Mouse (Mus musculus): Measurements from ENCODE around the gene Heatr9. TPM values are rescaled to one million over a fixed set of nuclear protein-coding genes. Genes with fewer than 3 reads are reported as not detected.
A peak's percentile ranks its signal among the peaks of the same experiment; 100 is the strongest.

Heatr9 gene
- polyA plus RNA-seq, 1 experiment from 2014 or later: not detected

- peaks cover 58% of the 10 kb centered on the region for H3K27me3 ChIP-seq
- H3K4me2 ChIP-seq (replicated peaks): peak within 1 kb of the TSS; percentile 87
- WGBS: under 1% methylated on average over 42 of the region's 42 CpGs
- H3K27ac ChIP-seq: no peak within 1 kb of the TSS
- H3K36me3 ChIP-seq: no peaks in the 10 kb centered on the region
- ATAC-seq (ENCODE audit: low FRiP score): no peak
- H3K4me3 ChIP-seq: peak within 1 kb of the TSS; percentile 55
- H3K4me1 ChIP-seq: peaks cover 20% of the 10 kb centered on the region
- no peaks in the 10 kb centered on the region for H3K9me3 ChIP-seq (replicated peaks)
- peak within 1 kb of the TSS; percentile 74 for H3K9ac ChIP-seq
These were observed 59.2 kb downstream of the Heatr9 start, which contains the start of gene Mmp28 for GRCm38 (mm10) chr11:83462711-83463244. Mmp28 (minus strand) TSS chr11:83463071.

Other genes starting within 250 kb of the Heatr9 start
- 0.87 and 1.1 TPM in 2 replicates for gene Slfn14, start 235.4 kb downstream of the Heatr9 start, polyA plus RNA-seq (2016; fragmentation: Nextera tagmentation; extraction: Ambion mirVana)
- gene Ap2b1, start 223.2 kb downstream of the Heatr9 start, polyA plus RNA-seq (2016; fragmentation: Nextera tagmentation; extraction: Ambion mirVana): 113 and 128 TPM in 2 replicates
- 16.4 and 19.8 TPM in 2 replicates for gene Pex12, start 219.6 kb downstream of the Heatr9 start, polyA plus RNA-seq (2016; fragmentation: Nextera tagmentation; extraction: Ambion mirVana)
- gene Rasl10b, start 113.0 kb downstream of the Heatr9 start, polyA plus RNA-seq (2016; fragmentation: Nextera tagmentation; extraction: Ambion mirVana): 16.8 and 17.7 TPM in 2 replicates
- 0.59 and 0.76 TPM in 2 replicates for gene Gas2l2, start 92.7 kb downstream of the Heatr9 start, polyA plus RNA-seq (2016; fragmentation: Nextera tagmentation; extraction: Ambion mirVana)
- 0.30 and 0.45 TPM in 2 replicates for gene 1700020L24Rik, start 84.5 kb downstream of the Heatr9 start, polyA plus RNA-seq (2016; fragmentation: Nextera tagmentation; extraction: Ambion mirVana)
- gene Mmp28, start 59.1 kb downstream of the Heatr9 start, polyA plus RNA-seq (2016; fragmentation: Nextera tagmentation; extraction: Ambion mirVana): 3.2 and 3.5 TPM in 2 replicates
- 13.9 and 14.9 TPM in 2 replicates for gene Taf15, start 49.1 kb downstream of the Heatr9 start, polyA plus RNA-seq (2016; fragmentation: Nextera tagmentation; extraction: Ambion mirVana)
- gene Ccl5, start 8.3 kb upstream of the Heatr9 start, polyA plus RNA-seq (2016; fragmentation: Nextera tagmentation; extraction: Ambion mirVana): not detected in 2 replicates
- 1.3 and 1.7 TPM in 2 replicates for gene Ccl9, start 56.5 kb upstream of the Heatr9 start, polyA plus RNA-seq (2016; fragmentation: Nextera tagmentation; extraction: Ambion mirVana)
- 0.81 and 1.8 TPM in 2 replicates for gene Ccl6, start 70.9 kb upstream of the Heatr9 start, polyA plus RNA-seq (2016; fragmentation: Nextera tagmentation; extraction: Ambion mirVana)
- not detected in 2 replicates for gene Rpl9-ps1, start 123.4 kb upstream of the Heatr9 start, polyA plus RNA-seq (2016; fragmentation: Nextera tagmentation; extraction: Ambion mirVana)
- 1.2 and 1.3 TPM in 2 replicates for gene Ccl3, start 127.2 kb upstream of the Heatr9 start, polyA plus RNA-seq (2016; fragmentation: Nextera tagmentation; extraction: Ambion mirVana)
- gene Ccl4, start 140.4 kb upstream of the Heatr9 start, polyA plus RNA-seq (2016; fragmentation: Nextera tagmentation; extraction: Ambion mirVana): 0.46 TPM in 1 of 2 replicates, not detected in the other
- 0.59 and 0.65 TPM in 2 replicates for gene Wfdc17, start 181.8 kb upstream of the Heatr9 start, polyA plus RNA-seq (2016; fragmentation: Nextera tagmentation; extraction: Ambion mirVana)
- not detected in 2 replicates for gene Wfdc18, start 186.8 kb upstream of the Heatr9 start, polyA plus RNA-seq (2016; fragmentation: Nextera tagmentation; extraction: Ambion mirVana)
- not detected in 2 replicates for gene Wfdc21, start 224.8 kb upstream of the Heatr9 start, polyA plus RNA-seq (2016; fragmentation: Nextera tagmentation; extraction: Ambion mirVana)
- gene Heatr6, start 231.5 kb upstream of the Heatr9 start, polyA plus RNA-seq (2016; fragmentation: Nextera tagmentation; extraction: Ambion mirVana): 34.1 and 37.4 TPM in 2 replicates

All from hindbrain, embryonic 12.5 days (tissue).